Mouse (Mus musculus): ENCODE measurements around the gene Jagn1.
A peak's percentile ranks its signal among the peaks of the same experiment; 100 is the strongest.

Gene Jagn1

GRCm38 (mm10) chr6:113473715-113474114 is 31.3 kb downstream of the Jagn1 start:
- no peak for DNase-seq (ENCODE audit: low spot score)

- DNase-seq (ENCODE audit: low spot score), result no peak
Observed at GRCm38 (mm10) chr6:113477353-113477752, 35.0 kb downstream of the Jagn1 start.

DNA sequence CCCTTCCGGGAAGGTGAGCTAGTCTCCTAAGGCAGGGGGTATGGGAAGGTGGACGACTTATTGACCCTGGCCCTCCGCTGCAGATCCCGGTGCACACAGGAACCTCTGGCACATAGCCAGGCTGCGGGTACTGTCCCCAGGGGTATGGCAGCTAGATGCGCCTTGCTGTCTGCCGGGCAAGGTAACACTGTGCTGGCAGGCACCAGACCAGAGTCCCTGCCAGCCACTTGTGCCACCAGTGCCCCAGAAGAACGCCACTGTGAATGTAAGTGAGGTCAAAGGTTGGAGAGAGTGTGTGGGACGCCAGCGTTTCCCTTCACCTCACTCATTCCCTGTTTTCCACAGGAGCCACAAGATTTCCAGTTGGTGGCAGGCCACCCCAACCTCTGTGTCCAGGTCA is 36.5 kb downstream of the Jagn1 start:
- no peak for DNase-seq (ENCODE audit: low spot score)

- DNase-seq (ENCODE audit: low spot score), result no peak
Observed at GRCm38 (mm10) chr6:113480555-113481373, 38.4 kb downstream of the Jagn1 start.

GRCm38 (mm10) chr6:113482477-113483099 is 40.2 kb downstream of the Jagn1 start:
- no peak for DNase-seq (ENCODE audit: low spot score)

DNA sequence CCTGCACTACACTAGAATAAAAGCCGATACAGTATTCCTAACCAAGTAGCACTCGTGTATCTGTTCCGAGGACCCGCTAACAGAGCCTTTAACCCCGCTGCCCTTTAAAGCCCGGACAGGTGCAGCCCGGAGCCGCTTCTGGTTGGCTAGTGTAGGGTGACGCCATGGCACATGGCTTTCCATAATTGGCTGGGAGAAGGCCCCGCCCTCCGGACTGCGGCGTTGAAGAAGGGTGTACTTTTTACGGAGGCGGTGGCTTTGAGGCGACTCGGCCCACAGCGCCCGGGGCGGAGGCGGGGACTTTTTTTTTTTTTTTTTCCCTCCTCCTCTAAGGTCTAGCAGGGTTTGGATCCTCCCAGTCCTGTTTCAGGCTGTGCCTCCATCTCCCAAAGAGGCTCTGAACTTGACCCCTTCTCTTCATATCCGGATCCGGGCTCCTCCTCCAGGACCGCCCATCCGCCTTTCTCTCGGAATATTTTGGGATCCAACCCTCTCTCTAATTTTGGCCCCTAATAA is 40.8 kb downstream of the Jagn1 start, which contains the start of gene Creld1:
Creld1 (plus strand) TSS at position 198 of the 516 bp plus-strand sequence.
- peak; percentile 96 for DNase-seq (ENCODE audit: low spot score)

DNA sequence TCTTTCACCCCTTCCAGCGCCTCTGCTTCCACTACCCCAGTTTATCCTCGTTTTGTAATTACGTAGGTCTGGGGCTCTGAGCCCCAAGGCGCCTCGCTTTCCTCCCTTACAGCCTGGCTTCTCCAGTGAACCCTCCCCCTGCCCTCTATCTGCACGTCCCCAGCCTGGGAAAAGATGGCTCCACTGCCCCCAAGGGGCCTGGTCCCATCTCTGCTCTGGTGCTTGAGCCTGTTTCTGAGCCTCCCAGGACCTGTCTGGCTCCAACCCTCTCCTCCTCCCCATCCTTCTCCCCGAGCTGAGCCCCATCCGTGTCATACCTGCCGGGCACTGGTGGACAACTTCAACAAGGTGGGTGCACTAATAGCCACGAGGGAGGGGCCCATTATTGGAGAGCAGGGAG is 41.4 kb downstream of the Jagn1 start:
- DNase-seq (ENCODE audit: low spot score), result no peak

DNA sequence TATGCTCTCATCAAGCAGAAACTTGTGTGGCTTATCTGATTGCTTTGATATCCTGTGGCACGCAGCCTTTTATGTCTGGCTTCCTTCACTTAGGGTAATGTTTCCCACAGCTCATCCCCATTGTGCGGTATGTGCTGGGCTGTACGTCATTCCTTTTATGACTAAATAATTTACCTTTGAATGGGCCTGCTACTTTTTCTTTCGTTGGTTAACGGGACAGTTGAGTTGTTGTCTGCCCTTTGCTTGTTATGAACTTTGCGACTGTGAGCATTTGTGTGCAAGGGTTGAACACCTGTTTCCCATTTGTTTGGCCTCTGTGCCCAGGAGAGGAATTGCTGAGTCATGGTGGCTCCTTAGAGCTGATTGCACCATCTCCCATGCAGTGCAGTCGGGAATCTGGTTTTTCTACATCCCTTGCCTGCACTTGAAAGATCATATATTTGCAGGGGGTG is 44.8 kb downstream of the Jagn1 start:
- no peak for DNase-seq (ENCODE audit: low spot score)

GRCm38 (mm10) chr6:113489410-113489809 is 47.0 kb downstream of the Jagn1 start:
- no peak for DNase-seq (ENCODE audit: low spot score)

GRCm38 (mm10) chr6:113492101-113492864 is 49.9 kb downstream of the Jagn1 start:
- DNase-seq (ENCODE audit: low spot score), result no peak

- DNase-seq (ENCODE audit: low spot score), result peak; percentile 48
Observed at GRCm38 (mm10) chr6:113494258-113494788, 52.0 kb downstream of the Jagn1 start.

GRCm38 (mm10) chr6:113495071-113495675 is 52.8 kb downstream of the Jagn1 start:
- DNase-seq (ENCODE audit: low spot score), result no peak
